Mouse (Mus musculus) ES-Bruce4 (cell line): Measurements from ENCODE around the gene Anp32e. TPM values are rescaled to one million over a fixed set of nuclear protein-coding genes. Genes with fewer than 3 reads are reported as not detected.

Experiments used
- H3K27ac ChIP-seq: 2 replicates; pipeline ENCODE4 v1.5.1; 2012; ENCODE audit warnings: low read length, inconsistent platforms; ENCODE audit not compliant: insufficient read depth
- H3K27me3 ChIP-seq: 2 replicates; pipeline ENCODE4 v1.6.1; 2012; ENCODE audit warnings: mild to moderate bottlenecking, low read length, inconsistent platforms; ENCODE audit not compliant: control insufficient read depth, poor library complexity, insufficient read depth, severe bottlenecking
- H3K36me3 ChIP-seq: 2 replicates; pipeline ENCODE4 v1.6.1; 2012; ENCODE audit warnings: inconsistent platforms, mild to moderate bottlenecking, low read length, moderate library complexity; ENCODE audit not compliant: control insufficient read depth, poor library complexity, insufficient read depth, severe bottlenecking
- H3K4me1 ChIP-seq: one replicate; pipeline ENCODE4 v1.8.1; 2011; ENCODE audit warnings: low read length; ENCODE audit not compliant: control insufficient read depth, insufficient read depth
- H3K4me3 ChIP-seq: 2 replicates; pipeline ENCODE4 v1.5.1; 2011; ENCODE audit warnings: low read depth, mild to moderate bottlenecking, low read length
- H3K9ac ChIP-seq: 2 replicates; pipeline ENCODE4 v1.6.1; 2012; ENCODE audit warnings: low read depth, mild to moderate bottlenecking, inconsistent platforms; ENCODE audit not compliant: poor library complexity, severe bottlenecking
- H3K9me3 ChIP-seq: replicated peaks from 2 replicates; pipeline ENCODE4 v1.6.1; 2012; ENCODE audit warnings: mild to moderate bottlenecking, low read length, inconsistent platforms; ENCODE audit not compliant: control insufficient read depth, poor library complexity, insufficient read depth, severe bottlenecking
- CTCF ChIP-seq: IDR thresholded peaks from one replicate; pipeline ENCODE4 v1.8.1; 2011; ENCODE audit warnings: low read depth, low read length
- EP300 ChIP-seq: IDR thresholded peaks from 2 replicates; pipeline ENCODE4 v1.6.1; 2011; ENCODE audit warnings: low read depth, low read length; ENCODE audit not compliant: insufficient read depth
- POLR2A ChIP-seq: IDR thresholded peaks from one replicate; pipeline ENCODE4 v1.8.1; 2011; ENCODE audit warnings: low read length; ENCODE audit not compliant: insufficient read depth
- polyA plus RNA-seq: library from polyadenylated mRNA; stranded (reverse); fragments of >200 nt; gene quantifications from 2 replicates; pipeline ENCODE4 v1.2.4, GENCODE M21; 2011; ENCODE audit warnings: low read depth; ENCODE audit not compliant: missing spikeins, insufficient read depth, insufficient read length

Gene Anp32e
- polyA plus RNA-seq, 1 experiment, result 386 TPM

GRCm38 (mm10) chr3:95985209-95986000 lies 56.4 kb downstream of the Anp32e start:
- H3K27ac ChIP-seq, result peak overlapping the region; percentile 0; the same call in 1 of the 2 replicates
- peaks cover 3% of the 10 kb centered on the region for H3K4me1 ChIP-seq
- TF ChIP-seq POLR2A (no peak), CTCF (no peak), EP300 (no peak)
- no peaks in the 10 kb centered on the region for H3K27me3 ChIP-seq
- H3K9ac ChIP-seq, result peak overlapping the region; percentile 47
- H3K36me3 ChIP-seq, result no peaks in the 10 kb centered on the region
- H3K9me3 ChIP-seq, result no peaks in the 10 kb centered on the region
- H3K4me3 ChIP-seq, result peak overlapping the region; percentile 53

GRCm38 (mm10) chr3:95986001-95986622 lies 57.1 kb downstream of the Anp32e start:
- no peaks in the 10 kb centered on the region for H3K9me3 ChIP-seq
- no peak overlapping the region for H3K27ac ChIP-seq
- peak overlapping the region; percentile 47 for H3K9ac ChIP-seq
- no peaks in the 10 kb centered on the region for H3K27me3 ChIP-seq
- H3K4me1 ChIP-seq, result peaks cover 3% of the 10 kb centered on the region
- H3K36me3 ChIP-seq, result no peaks in the 10 kb centered on the region
- H3K4me3 ChIP-seq, result peak overlapping the region; percentile 53
- TF ChIP-seq CTCF, result no peak
- TF ChIP-seq POLR2A, result no peak
- TF ChIP-seq EP300, result no peak

DNA sequence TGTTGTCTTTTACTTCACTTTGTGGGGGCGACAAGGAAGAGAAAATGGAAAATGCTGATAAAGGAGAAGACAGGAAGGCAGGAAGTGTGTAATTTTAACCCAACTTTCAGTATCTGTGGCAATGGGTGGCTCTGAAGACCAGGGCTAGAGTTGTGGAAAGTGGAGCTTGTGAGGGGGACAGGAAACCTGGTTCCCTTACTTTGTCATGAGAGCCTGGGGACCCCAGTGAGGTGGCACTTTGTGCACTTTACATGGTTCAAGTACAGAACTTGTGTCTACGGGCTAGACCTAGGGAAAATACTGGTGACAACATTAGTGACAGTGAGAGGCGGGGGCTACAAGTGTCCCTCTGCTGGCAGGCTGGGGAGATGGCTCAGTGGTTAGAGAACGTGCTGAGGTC lies 57.9 kb downstream of the Anp32e start:
- no peak for TF ChIP-seq POLR2A
- TF ChIP-seq CTCF, result no peak
- TF ChIP-seq EP300, result no peak
- H3K36me3 ChIP-seq, result no peaks in the 10 kb centered on the region
- no peaks in the 10 kb centered on the region for H3K9me3 ChIP-seq
- H3K9ac ChIP-seq, result no peak overlapping the region
- no peak overlapping the region for H3K27ac ChIP-seq
- H3K4me1 ChIP-seq, result peaks cover 3% of the 10 kb centered on the region
- H3K27me3 ChIP-seq, result no peaks in the 10 kb centered on the region
- no peak overlapping the region for H3K4me3 ChIP-seq

DNA sequence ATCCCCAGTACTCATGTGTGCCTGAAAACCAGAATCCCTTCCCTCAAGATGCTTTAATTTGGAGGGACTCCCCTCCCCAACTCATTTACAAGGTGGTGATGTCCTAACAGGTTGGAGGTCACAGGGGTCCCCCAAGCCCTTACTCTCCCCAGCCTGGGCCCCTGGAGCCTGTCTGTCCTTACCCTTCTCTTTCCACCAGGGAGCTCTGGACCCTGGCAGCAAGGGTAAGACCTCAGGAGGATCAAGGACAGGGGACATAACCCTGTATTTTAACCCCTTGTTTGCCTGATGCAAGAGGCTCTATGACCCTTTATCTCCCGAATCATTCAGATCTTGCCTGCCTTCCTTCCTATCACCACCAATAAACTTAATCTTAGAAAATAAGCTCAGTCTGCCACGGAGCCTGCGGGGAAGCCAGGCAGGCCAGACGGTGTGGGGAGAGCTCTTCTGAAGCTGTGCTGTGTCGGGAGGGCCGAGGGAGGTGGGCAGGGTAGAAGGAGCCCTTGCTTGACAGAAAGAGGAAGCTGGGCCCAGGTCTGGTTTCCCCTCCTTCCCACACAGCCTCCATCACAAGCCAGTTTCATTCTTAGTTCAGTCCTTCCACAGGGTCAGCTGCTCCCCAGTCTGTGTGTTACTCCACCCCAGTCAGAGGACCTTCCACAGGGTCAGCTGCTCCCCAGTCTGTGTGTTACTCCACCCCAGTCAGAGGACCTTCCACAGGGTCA lies 58.5 kb downstream of the Anp32e start:
- no peak overlapping the region for H3K9ac ChIP-seq
- peaks cover 3% of the 10 kb centered on the region for H3K4me1 ChIP-seq
- no peak for TF ChIP-seq CTCF
- no peak for TF ChIP-seq EP300
- no peak for TF ChIP-seq POLR2A
- H3K27ac ChIP-seq, result no peak overlapping the region
- H3K9me3 ChIP-seq, result no peaks in the 10 kb centered on the region
- H3K4me3 ChIP-seq, result no peak overlapping the region
- H3K27me3 ChIP-seq, result no peaks in the 10 kb centered on the region
- H3K36me3 ChIP-seq, result no peaks in the 10 kb centered on the region

- no peaks in the 10 kb centered on the region for H3K27me3 ChIP-seq
- no peaks in the 10 kb centered on the region for H3K36me3 ChIP-seq
- H3K9ac ChIP-seq, result no peak overlapping the region
- peaks cover 3% of the 10 kb centered on the region for H3K4me1 ChIP-seq
- H3K9me3 ChIP-seq, result no peaks in the 10 kb centered on the region
- no peak overlapping the region for H3K27ac ChIP-seq
- no peak for TF ChIP-seq CTCF
- TF ChIP-seq EP300, result no peak
- no peak for TF ChIP-seq POLR2A
- no peak overlapping the region for H3K4me3 ChIP-seq
These were observed 59.1 kb downstream of the Anp32e start for GRCm38 (mm10) chr3:95988138-95988537.

DNA sequence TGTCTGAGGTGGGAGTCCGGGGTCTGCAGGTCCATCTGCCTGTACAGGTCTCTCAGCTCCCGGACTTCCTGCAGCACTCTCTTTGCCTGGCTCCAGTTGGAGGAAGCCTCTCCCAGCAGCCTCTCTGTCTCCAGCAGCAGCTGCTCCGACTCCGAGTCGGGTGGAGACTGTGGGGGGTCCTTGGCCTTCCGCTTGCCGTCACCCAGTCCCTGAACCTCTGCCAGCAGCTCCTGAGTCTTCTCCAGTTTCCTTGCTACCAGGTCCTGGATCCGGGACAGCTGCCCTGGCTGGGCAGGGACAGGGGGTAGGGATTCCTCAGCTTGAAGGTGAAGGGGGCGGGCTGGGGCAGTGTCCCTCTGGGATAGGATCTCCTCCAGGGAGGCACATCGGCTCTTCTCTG lies 59.9 kb downstream of the Anp32e start:
- Histone ChIP-seq H3K9ac (peak overlapping the region; percentile 13; the same call in 1 of the 2 replicates), H3K27me3 (no peaks in the 10 kb centered on the region), H3K4me3 (peak overlapping the region; percentile 27), H3K27ac (no peak overlapping the region), H3K4me1 (peaks cover 3% of the 10 kb centered on the region), H3K36me3 (no peaks in the 10 kb centered on the region), H3K9me3 (no peaks in the 10 kb centered on the region)
- no peak for TF ChIP-seq CTCF
- no peak for TF ChIP-seq POLR2A
- TF ChIP-seq EP300, result no peak
